Mouse (Mus musculus) brain, embryonic 18.5 days (tissue): ENCODE data around the gene Trub2.
"Not testable (repeated sequence)": the region's sequence is repeated elsewhere in the genome, so short reads cannot be mapped to it uniquely, and the experiment has no call there.

Source experiments
- DNase-seq: peaks from one replicate; pipeline ENCODE4 v3.0.0-alpha.2; 2012; ENCODE audit warnings: low read depth, low spot score

Gene Trub2

GRCm38 (mm10) chr2:29787937-29788681 lies at the start of gene Trub2:
Trub2 (minus strand) TSS chr2:29788502.
- DNase-seq = peak; percentile 67

DNA sequence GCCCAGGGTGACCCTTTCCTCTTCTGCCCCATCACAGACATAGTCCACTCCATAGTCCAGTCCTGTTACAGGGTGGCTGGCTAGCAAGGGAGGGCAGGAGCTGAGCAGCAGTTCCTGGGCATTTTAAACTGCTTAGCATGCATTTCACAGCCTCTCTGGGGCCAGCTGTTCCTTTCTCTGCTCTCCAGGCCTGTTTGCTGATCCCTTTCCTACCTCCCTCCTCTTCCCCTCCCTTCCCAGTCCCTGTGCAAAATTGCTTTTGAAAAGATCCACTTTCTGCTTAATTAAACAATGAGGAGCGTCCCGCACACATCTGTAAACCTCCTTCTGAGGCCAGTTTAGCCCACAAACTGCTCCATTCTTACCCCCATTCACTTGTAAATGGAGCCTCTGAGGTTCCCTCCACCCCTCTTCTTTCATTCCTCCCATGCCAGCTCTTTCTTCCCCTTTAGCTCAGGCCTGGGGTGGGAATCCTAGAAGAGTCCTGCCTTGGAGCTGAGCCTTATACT lies 47.1 kb upstream of the Trub2 start:
- no peak for DNase-seq

DNA sequence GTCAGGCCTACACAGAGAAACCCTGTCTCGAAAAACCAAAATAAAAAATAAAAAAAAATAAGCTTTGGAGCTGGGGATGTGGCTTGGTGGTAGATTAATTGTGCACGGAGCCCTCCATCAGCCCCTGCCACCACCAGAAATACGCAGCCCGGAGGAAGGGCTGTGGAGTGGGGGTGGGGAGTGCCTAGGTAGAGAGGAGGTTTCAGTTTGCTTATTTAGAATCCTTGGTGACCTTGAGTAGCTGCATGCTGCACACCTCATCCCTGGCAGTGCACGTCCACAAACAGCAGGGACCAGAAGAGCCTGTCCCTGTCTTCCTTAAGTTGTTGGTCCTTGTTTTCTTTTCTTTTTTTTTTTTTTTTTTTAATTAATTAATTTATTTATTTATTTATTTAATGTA lies 45.5 kb upstream of the Trub2 start:
- no peak for DNase-seq

GRCm38 (mm10) chr2:29831106-29831505 lies 42.8 kb upstream of the Trub2 start:
- no peak for DNase-seq

DNA sequence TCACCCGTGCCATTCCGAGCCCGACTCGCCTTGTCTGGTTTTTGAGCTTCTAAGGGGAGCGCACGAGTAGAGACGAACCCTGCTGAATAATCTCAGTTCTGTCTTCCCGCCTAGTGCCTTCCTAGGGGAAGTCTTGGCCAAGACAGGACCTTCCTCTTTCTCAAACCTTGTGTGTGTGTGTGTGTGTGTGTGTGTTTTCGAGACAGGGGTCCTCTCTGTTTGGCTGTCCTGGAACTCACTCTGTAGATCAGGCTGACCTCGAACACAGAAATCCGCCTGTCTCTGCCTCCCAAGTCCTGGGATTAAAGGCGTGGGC lies 39.4 kb upstream of the Trub2 start:
- DNase-seq = no peak

DNA sequence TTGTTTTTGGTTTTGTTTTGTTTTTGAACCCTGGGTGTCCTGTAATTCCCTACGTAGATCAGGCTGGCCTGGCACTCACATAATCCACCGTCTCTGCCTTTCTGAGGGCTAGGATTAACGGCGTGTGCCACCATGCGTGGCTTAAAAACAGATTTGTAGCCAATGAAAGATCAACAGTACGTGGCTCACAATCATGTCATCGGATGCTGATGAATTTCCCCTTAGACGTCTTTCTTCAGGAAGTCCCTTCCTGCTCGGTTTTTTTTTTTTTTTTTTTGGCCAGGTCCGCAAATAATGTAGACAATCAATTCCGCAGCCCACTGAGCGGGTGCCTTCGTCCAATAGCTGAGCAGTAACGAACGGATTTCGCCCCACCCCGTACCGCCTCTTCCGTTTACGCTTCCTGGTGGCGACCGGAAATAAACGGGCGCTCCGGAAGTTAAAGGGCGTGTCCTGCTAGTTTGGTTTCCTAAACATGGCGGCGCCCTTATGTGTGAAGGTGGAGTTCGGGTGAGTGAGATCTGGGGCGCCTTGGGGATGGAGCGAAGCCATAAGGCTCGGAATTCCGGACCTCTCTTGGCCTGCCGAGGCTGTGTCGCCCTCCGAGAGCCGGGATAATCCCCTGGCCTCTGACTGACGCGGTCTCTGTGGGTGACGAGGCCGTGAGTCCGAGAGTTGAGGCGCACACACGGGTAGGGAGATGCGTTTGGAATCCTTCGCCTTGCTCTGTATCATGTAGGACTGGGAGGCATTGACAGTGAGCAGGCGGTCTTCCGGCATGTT lies 38.8 kb upstream of the Trub2 start:
- peak; percentile 97 for DNase-seq

DNA sequence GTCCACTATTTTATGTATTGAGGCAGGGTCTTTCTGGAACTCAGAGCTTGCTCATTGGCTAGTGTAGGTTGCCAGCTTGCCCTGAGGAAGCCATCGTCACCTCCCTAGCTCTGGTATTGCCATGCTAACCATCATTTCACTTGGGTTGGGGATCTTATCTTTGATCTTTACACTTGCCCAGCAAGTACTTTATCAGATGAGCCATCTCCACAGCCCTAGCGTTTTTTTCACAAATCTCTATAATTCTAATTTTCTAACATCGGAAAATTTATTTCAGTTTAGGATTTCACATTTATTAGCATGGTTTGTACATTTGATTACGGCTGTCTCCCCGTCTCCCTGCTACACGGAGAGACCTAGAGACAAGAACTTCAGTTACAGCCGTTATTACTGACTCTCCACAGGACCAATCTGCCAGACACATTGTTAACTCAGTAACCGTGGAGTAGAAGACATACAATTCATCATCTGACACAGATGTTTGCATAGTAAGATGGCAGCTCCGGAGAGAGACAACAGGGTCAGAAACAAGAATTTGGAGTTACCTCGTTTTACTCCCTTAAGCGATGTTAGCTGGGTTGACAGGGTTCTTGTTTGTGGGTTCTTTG lies 38.1 kb upstream of the Trub2 start:
- DNase-seq = no peak

DNA sequence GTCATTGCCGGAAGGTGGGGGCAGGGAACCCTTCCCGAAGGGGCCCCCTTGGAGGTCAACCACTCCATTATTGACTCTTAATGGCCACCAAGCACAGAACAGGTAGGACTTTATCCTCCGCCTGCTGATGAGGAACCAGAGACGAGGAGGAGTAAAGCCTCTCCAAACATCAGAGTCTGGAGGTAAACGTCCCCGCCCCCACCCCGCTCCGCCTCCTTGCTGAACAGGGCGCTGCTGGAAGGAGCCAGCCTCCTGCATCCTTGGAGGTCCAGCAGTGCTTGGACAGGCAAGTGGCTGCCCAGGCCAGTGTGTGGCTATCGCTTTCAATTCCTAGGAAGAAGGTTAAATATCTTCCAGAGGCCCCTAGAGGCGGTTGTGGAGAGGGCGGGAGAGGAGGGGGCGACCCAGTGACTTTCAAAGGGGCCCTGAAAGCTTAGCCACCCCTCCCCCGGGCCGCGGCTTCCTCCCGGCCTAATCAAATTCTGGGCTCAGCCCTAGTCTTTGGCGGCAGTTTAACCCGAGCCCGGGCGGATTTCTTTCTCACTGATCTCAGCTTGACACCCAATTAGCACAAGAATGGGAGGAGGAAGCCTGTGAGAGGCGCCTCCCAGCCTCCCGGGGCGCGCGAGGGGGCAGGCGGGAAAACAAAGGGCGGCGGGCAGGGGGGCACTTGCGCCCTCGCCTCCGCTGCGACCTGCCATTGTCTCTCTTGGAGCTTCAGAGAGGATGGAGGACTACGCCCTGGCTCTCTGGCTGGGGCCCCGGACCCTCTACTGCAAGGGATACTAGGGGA lies 31.9 kb upstream of the Trub2 start, which contains the start of gene Urm1:
TSS of gene Urm1 (plus strand) at position 51 of the 793 bp plus-strand sequence.
- peak; percentile 66 for DNase-seq

GRCm38 (mm10) chr2:29819363-29819762 lies 31.1 kb upstream of the Trub2 start:
- DNase-seq = no peak

DNA sequence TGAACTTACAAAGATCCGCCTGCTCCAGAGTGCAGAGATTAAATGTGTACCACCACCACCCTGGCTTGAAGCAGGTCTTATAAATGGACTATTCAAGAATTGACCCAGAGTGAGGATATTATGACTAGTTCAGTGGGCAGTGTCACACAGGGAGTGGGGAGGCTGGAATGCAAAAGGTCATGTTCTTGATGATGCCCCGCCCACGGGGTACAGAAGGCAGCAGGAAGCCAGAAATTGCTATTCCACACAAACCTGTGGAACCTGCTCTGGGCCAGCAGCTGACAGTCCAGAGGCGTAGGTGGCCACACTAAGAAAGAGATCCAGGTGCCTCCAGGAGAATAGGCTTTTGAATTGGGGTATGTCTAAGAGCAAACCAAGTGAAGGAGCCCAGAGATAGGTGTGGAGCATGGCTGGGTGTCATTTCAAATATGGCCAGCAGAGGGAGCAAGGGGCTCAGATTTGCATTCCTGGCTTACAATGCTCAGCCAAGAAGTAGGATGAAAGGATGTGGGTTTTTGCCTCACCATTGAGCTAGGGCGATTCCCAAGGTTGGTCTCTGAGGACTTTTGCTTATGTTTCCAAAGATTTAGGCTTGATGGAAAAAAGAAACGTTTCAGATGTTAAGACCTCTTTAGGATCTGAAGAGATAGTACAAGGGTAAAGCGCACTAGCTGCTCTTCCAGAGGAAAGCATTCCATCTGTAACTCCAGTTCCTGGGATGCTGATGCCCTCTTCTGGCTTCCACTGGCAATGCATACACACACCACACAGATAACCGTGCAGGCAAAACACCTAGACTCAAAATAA lies 29.3 kb upstream of the Trub2 start:
- DNase-seq = peak; percentile 73

GRCm38 (mm10) chr2:29815678-29816371 lies 27.5 kb upstream of the Trub2 start:
- no peak for DNase-seq

GRCm38 (mm10) chr2:29803400-29803831 lies 15.1 kb upstream of the Trub2 start:
- no peak for DNase-seq

GRCm38 (mm10) chr2:29802827-29803201 lies 14.5 kb upstream of the Trub2 start:
- no peak for DNase-seq

GRCm38 (mm10) chr2:29802075-29802826 lies 13.9 kb upstream of the Trub2 start, which contains the start of gene Slc27a4:
Slc27a4 (plus strand) TSS chr2:29802634.
- DNase-seq = peak; percentile 75

- DNase-seq = no peak
These were observed 4.6 kb upstream of the Trub2 start for GRCm38 (mm10) chr2:29792772-29793487.

DNA sequence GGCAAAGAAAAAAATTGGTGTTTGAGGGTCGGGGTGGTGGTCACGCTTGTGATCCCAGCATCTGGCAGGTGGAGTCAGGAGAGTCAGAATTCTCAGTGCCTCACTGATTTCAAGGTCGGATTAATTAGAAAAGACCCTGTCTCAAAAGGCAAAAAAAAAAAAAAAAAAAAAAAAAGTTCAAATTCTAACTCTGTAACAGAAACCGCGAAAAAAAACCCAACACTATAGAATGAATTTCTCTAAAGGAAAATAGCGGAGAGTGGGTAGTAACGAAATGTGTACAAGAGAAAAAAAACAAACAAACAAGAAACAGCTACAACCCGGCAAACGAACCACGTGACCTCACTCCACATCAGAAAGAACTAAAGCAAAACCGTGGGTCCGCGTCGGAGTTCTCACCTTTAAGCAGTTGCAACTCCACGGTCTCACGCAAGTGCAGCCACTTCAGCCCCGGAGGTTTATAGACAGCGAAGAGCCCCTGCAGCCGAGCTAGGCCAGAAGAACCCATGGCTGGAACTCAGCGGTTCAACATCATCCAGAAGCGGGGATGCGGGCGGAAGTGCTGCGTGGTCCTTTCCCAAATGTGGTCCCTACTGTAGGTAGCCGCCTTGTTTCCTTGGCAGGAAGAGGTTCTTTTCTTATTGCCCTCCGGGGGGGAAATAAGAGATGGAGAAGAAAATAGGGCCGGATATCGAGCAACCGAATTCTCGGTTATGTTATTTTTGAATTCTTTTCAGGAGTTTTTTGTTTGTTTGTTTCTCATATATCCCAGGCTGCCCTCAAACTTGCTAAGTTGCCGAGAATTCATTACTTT lies 991 bp downstream of the Trub2 start, which contains the start of gene Coq4:
TSS of gene Coq4 (plus strand) at position 390 of the 814 bp plus-strand sequence.
- DNase-seq = peak; percentile 89

- DNase-seq = no peak
These were observed 4.0 kb downstream of the Trub2 start for GRCm38 (mm10) chr2:29784290-29784689.

GRCm38 (mm10) chr2:29781256-29781655 lies 7.0 kb downstream of the Trub2 start:
- not testable (repeated sequence) for DNase-seq
